Mouse (Mus musculus) olfactory bulb, adult 2 months (tissue): ENCODE measurements around the gene Add1. TPM values are rescaled to one million over a fixed set of nuclear protein-coding genes. Genes with fewer than 3 reads are reported as not detected.
"Not testable (repeated sequence)": the region's sequence is repeated elsewhere in the genome, so short reads cannot be mapped to it uniquely, and the experiment has no call there.

Source experiments
- H3K27ac ChIP-seq: fragments of 200-500 bp; 2 replicates; pipeline ENCODE4 v1.5.1; 2012; ENCODE audit warnings: low read depth, low read length; ENCODE audit not compliant: insufficient read depth
- H3K4me1 ChIP-seq: fragments of 200-500 bp; 2 replicates; pipeline ENCODE4 v1.6.1; 2012; ENCODE audit warnings: low read length; ENCODE audit not compliant: control insufficient read depth, insufficient read depth
- H3K4me3 ChIP-seq: fragments of 200-500 bp; 2 replicates; pipeline ENCODE4 v1.5.1; 2012; ENCODE audit warnings: mild to moderate bottlenecking, low read depth, low read length, moderate library complexity; ENCODE audit not compliant: insufficient read depth
- CTCF ChIP-seq: fragments of 200-500 bp; IDR thresholded peaks from 2 replicates; pipeline ENCODE4 v1.5.1; 2012; ENCODE audit warnings: low read depth, mild to moderate bottlenecking, low read length, moderate library complexity; ENCODE audit not compliant: insufficient read depth
- POLR2A ChIP-seq: fragments of 200-500 bp; IDR thresholded peaks from 2 replicates; pipeline ENCODE4 v1.6.1; 2012; ENCODE audit warnings: mild to moderate bottlenecking, low read depth, low read length, moderate library complexity; ENCODE audit not compliant: insufficient read depth
- WGBS: fragments of 180-500 bp; shearing (Covaris S2); methylation state at CpG from one replicate; pipeline ENCODE4 v1.1.7; 2018; 5-methylcytosine and 5-hydroxymethylcytosine counted together
- polyA plus RNA-seq: library from polyadenylated mRNA; stranded (reverse); fragments of >200 nt; gene quantifications from 2 replicates; pipeline ENCODE4 v1.2.4, GENCODE M21; 2012; ENCODE audit warnings: low replicate concordance; ENCODE audit not compliant: missing spikeins, insufficient read depth, insufficient read length

The Add1 gene
- polyA plus RNA-seq, 1 experiment = 674 TPM

DNA sequence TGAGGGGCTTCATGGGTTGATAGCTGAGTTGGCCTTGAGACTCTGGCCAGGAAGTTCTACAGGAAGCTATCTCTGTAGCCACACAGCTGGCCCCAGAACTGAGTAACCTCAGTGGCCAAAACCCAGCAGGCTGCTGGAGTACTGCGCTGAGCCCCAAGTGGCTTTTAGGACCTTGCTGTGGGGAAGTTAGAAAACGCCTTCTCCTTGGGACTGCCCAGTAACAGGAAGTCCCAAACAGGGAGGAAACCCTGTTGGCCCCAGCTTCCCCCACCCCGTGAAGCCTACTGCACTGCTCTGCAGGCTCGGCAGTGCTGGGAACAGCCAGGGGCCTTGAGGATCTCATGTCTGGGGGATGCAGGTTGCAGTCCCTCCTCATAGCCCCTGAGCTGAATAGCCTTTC is 30.4 kb upstream of the Add1 start:
- Histone ChIP-seq H3K4me3 (no peak overlapping the region), H3K4me1 (no peaks in the 10 kb centered on the region), H3K27ac (no peak overlapping the region)
- WGBS = 69% methylated on average over 4 of the region's 4 CpGs
- TF ChIP-seq CTCF (no peak), POLR2A (no peak)

DNA sequence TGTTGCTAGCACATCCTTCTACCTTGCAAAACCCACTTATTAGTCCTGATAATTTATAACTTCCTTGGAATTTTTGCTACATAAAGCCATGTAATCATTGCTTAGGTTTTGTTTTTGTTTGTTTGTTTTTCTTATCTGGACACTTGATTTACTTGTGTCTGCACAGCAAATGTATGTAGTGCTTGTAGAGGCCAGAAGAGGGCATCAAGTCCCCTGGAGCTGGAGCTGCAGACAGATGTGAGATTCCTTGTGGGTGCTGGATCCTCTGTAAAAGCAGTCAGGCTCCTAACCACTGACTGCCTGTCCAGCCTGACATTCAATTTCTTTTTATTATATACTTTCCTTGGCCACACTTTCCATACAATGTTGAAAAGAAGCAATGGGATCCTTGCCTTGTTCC is 26.1 kb upstream of the Add1 start:
- TF ChIP-seq POLR2A (no peak), CTCF (no peak)
- Histone ChIP-seq H3K27ac (no peak overlapping the region), H3K4me3 (no peak overlapping the region), H3K4me1 (peaks cover 20% of the 10 kb centered on the region)

DNA sequence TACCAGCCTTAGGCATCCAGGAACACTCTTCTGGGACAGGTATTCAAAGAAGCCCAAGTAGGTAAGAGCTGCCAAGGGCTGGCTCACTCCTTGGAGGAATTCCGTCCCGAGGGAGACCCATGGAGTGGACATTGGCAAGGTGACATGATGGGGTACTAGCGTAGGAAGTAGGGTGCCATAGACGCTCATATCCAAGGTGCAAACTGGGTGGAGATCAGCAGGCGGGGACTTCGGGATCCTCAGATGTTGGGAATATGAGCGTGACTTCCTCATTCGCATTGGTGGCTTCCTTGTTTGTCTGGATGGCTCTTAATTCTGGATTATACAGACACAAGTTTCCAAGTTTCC is 24.4 kb upstream of the Add1 start:
- 38% methylated on average over 8 of the region's 8 CpGs for WGBS
- TF ChIP-seq POLR2A (no peak), CTCF (no peak)
- H3K4me1 ChIP-seq = peaks cover 20% of the 10 kb centered on the region
- peak overlapping the region; percentile 61 for H3K4me3 ChIP-seq
- no peak overlapping the region for H3K27ac ChIP-seq

GRCm38 (mm10) chr5:34549483-34550221 is 23.8 kb upstream of the Add1 start:
- peak overlapping the region; percentile 61 for H3K4me3 ChIP-seq
- WGBS = 2% methylated on average over 49 of the region's 49 CpGs
- H3K4me1 ChIP-seq = peaks cover 20% of the 10 kb centered on the region
- TF ChIP-seq POLR2A = no peak
- peak; percentile 7; the same call in 1 of the 2 replicates for TF ChIP-seq CTCF
- no peak overlapping the region for H3K27ac ChIP-seq

DNA sequence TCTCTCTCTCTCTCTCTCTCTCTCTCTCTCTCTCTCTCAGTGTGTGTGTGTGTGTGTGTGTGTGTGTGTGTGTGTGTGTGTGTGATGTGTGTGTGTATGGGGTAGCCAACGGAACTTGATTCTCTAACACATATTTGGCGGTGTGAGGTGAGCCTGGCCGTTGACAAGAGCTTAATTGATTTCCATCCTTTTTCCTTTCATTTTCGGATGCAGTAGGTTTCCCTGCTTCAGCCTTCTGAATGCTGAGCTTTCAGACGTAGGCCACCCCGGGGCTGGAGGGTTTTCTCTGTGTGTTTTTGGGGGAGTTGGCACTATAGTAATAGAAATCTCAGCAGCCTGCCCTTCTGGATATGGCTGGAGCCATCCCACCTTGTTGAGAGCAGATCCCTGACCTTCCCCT is 23.2 kb upstream of the Add1 start:
- Histone ChIP-seq H3K4me1 (peaks cover 20% of the 10 kb centered on the region), H3K4me3 (peak overlapping the region; percentile 61), H3K27ac (no peak overlapping the region)
- no peak for TF ChIP-seq CTCF
- TF ChIP-seq POLR2A = no peak
- WGBS = 26% methylated on average over 6 of the region's 6 CpGs

DNA sequence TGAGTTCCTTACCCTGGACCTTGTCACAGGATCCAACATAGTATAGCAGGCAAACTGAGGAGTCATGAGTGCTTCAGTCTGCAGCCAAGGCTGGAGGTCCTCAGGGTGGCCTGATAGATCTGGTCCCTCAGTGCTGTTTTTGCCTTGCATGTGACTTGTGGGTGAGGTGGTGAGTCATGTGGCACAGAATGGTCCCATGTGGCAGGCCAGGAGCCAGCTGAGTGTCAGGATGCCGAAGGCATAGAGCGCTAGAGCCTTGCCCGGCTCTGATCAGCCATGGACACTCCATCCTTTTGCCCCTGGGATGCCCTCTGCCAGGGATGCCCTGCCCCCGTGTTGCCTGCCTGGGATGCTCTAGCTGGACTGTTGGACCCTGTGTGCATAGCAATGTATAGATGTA is 21.6 kb upstream of the Add1 start:
- Histone ChIP-seq H3K4me1 (peaks cover 20% of the 10 kb centered on the region), H3K4me3 (no peak overlapping the region), H3K27ac (no peak overlapping the region)
- 75% methylated on average over 4 of the region's 4 CpGs for WGBS
- TF ChIP-seq POLR2A (no peak), CTCF (no peak)

- Histone ChIP-seq H3K27ac (no peak overlapping the region), H3K4me1 (peaks cover 6% of the 10 kb centered on the region), H3K4me3 (no peak overlapping the region)
- TF ChIP-seq POLR2A = no peak
- TF ChIP-seq CTCF = no peak
- WGBS = 86% methylated on average over 1 of the region's 1 CpGs
Observed at GRCm38 (mm10) chr5:34563854-34564253, 9.6 kb upstream of the Add1 start.

GRCm38 (mm10) chr5:34564291-34564690 is 9.2 kb upstream of the Add1 start:
- no peak overlapping the region for H3K4me3 ChIP-seq
- H3K27ac ChIP-seq = no peak overlapping the region
- WGBS = 93% methylated on average over 4 of the region's 4 CpGs
- no peak for TF ChIP-seq POLR2A
- no peak for TF ChIP-seq CTCF
- H3K4me1 ChIP-seq = peaks cover 6% of the 10 kb centered on the region

DNA sequence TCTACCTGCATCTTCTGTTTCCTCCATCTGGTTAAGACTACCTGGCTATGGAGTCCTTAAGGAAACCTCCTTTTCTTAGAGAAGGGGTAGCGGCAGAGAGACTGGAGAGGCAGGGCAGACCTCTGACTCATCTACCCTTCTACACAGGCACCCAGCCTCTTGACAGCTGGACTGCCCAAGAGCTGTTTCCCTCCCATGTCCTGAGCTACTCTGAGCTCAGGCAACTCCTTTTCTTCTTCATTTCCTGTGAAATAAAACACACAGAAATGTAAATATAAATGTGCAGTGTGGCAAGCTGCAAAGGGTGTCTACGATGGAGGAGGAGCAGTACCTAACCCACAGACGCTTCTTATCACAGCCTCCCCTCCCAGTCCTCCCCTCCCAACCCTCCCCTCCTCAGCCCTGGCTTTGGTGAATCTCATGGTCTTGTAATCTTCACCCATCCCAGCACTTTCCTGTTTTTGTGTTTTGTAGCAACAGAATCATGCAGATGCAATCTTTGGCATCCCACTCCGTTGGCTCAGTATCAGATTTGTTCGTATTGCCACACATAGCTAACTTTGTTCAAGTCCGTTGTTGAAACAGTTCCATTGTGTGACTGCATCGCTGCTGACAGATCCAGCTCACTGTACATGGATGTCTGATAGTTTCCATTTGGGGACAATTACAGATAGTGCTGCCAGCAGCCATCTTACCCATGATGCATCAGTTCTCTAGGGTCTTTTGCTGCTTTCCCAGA is 7.8 kb upstream of the Add1 start:
- H3K27ac ChIP-seq = peak overlapping the region; percentile 42
- TF ChIP-seq POLR2A (no peak), CTCF (no peak)
- peaks cover 6% of the 10 kb centered on the region for H3K4me1 ChIP-seq
- WGBS = 15% methylated on average over 7 of the region's 7 CpGs
- no peak overlapping the region for H3K4me3 ChIP-seq

DNA sequence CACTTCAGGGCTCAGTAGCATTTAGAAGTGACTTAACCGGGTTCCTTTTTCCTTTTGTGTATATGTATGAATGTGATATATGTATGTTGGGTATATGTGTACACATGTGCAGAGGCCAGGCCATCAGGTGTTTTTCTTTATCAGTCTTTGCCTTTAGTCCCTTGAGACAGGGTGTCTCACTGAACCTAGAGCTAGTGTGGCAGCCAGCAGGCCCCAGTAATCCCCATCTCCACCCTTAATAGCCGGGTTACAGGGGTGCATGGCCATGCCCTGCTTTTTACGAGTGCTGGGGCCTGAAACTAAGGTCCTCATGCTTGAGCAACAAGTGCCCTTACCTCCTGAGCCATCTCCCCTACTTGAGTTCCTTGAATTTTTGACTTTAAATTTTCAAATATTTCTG is 1.9 kb upstream of the Add1 start:
- no peak overlapping the region for H3K4me3 ChIP-seq
- H3K4me1 ChIP-seq = peaks cover 3% of the 10 kb centered on the region; the same call in 1 of the 2 replicates
- no peak overlapping the region for H3K27ac ChIP-seq
- WGBS = 88% methylated on average over 3 of the region's 3 CpGs
- no peak for TF ChIP-seq CTCF
- TF ChIP-seq POLR2A = no peak

- H3K27ac ChIP-seq, H3K4me1 ChIP-seq: not testable (repeated sequence)
- 55% methylated on average over 4 of the region's 4 CpGs for WGBS
- peak overlapping the region; percentile 81; the same call in 1 of the 2 replicates for H3K4me3 ChIP-seq
Observed at GRCm38 (mm10) chr5:34572568-34572967, 896 bp upstream of the Add1 start.
